Mouse (Mus musculus) v-Abl transformed pro-B cells (cell line): Measurements from ENCODE around the gene Tmem63b.

ENCODE experiments used
- in situ Hi-C, 2 experiments: fragments of 400-800 bp; cut with MboI; formaldehyde crosslinking; loops; one replicate each; pipeline ENCODE4 v1.15.1; 2025; ENCODE audit not compliant: unreplicated experiment in 2 of 2

The Tmem63b gene

GRCm38 (mm10) chr17:45709829-45710228 lies 23.1 kb upstream of the Tmem63b start:
- in situ Hi-C loops = no loop called here

- in situ Hi-C loops = no loop called here
These were observed 21.5 kb upstream of the Tmem63b start for GRCm38 (mm10) chr17:45708179-45708578.

GRCm38 (mm10) chr17:45707376-45707775 lies 20.7 kb upstream of the Tmem63b start:
- in situ Hi-C loops = no loop called here

GRCm38 (mm10) chr17:45706796-45707195 lies 20.1 kb upstream of the Tmem63b start:
- in situ Hi-C loops = no loop called here

GRCm38 (mm10) chr17:45703187-45703586 lies 16.5 kb upstream of the Tmem63b start:
- in situ Hi-C loops = no loop called here

GRCm38 (mm10) chr17:45702254-45702653 lies 15.5 kb upstream of the Tmem63b start:
- in situ Hi-C loops = no loop called here

GRCm38 (mm10) chr17:45701236-45701591 lies 14.5 kb upstream of the Tmem63b start:
- in situ Hi-C loops = no loop called here

GRCm38 (mm10) chr17:45700496-45701235 lies 14.0 kb upstream of the Tmem63b start:
- in situ Hi-C loops = no loop called here

- in situ Hi-C loops = no loop called here
These were observed 12.5 kb upstream of the Tmem63b start for GRCm38 (mm10) chr17:45699039-45699740.

- in situ Hi-C loops = no loop called here
These were observed 11.7 kb upstream of the Tmem63b start for GRCm38 (mm10) chr17:45698368-45698767.

GRCm38 (mm10) chr17:45696981-45697380 lies 10.3 kb upstream of the Tmem63b start:
- in situ Hi-C loops = no loop called here

- in situ Hi-C loops = no loop called here
These were observed 8.8 kb upstream of the Tmem63b start for GRCm38 (mm10) chr17:45695227-45696120.

GRCm38 (mm10) chr17:45693812-45694565 lies 7.3 kb upstream of the Tmem63b start:
- in situ Hi-C loops = no loop called here

GRCm38 (mm10) chr17:45692159-45692558 lies 5.5 kb upstream of the Tmem63b start:
- in situ Hi-C loops = no loop called here

GRCm38 (mm10) chr17:45690044-45690443 lies 3.3 kb upstream of the Tmem63b start:
- in situ Hi-C loops = no loop called here

GRCm38 (mm10) chr17:45689120-45689519 lies 2.4 kb upstream of the Tmem63b start:
- in situ Hi-C loops = no loop called here

GRCm38 (mm10) chr17:45686093-45686619 lies 549 bp downstream of the Tmem63b start, which contains the start of gene Mrpl14:
Gene Mrpl14, plus strand, starts transcription at chr17:45686322.
- in situ Hi-C loops = no loop called here

GRCm38 (mm10) chr17:45685171-45686092 lies 1.3 kb downstream of the Tmem63b start:
- in situ Hi-C loops = no loop called here

GRCm38 (mm10) chr17:45684667-45685131 lies 2.0 kb downstream of the Tmem63b start:
- in situ Hi-C loops = no loop called here
